Mouse (Mus musculus) bone marrow macrophage, adult 2 months (primary cell): ENCODE measurements around the gene Clec1a.

ENCODE experiments used
- CTCF ChIP-seq: IDR thresholded peaks from 2 replicates; pipeline ENCODE4 v1.5.1; 2012; ENCODE audit warnings: low read depth, mild to moderate bottlenecking, low read length, moderate library complexity
- POLR2A ChIP-seq: IDR thresholded peaks from 2 replicates; pipeline ENCODE4 v1.6.1; 2012; ENCODE audit warnings: mild to moderate bottlenecking, low read depth, low read length, borderline replicate concordance

DNA sequence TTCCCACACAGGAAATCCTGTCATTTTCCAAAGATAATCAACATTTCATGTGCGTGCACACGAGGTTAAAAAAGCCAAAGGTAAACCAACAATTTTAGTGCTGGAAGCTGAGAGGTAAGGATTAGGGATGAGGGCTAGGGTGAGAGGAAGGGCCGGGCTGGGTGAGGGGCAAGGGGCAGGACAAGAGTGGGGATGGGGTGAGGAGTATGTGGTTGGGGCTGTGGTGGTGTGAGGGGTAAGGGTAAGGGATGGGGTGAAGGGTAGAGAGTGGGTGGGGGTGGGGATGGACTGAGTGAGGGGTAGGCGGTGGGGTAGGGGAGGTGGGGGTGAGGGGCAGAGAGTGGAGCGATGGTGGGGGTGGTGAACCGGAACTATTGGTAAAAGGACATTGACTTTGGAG, 58.1 kb downstream of the Clec1a start:
- no peak for TF ChIP-seq CTCF
- no peak for TF ChIP-seq POLR2A
